Mouse (Mus musculus) naive thymus-derived CD4-positive, alpha-beta T cell, adult 5 months (primary cell): Measurements from ENCODE around the gene Akr1b8. TPM values are rescaled to one million over a fixed set of nuclear protein-coding genes. Genes with fewer than 3 reads are reported as not detected.

ENCODE experiments used
- polyA plus RNA-seq: library from polyadenylated mRNA; unstranded; fragments of 100-300 nt; shearing (Covaris generic); gene quantifications from one replicate; pipeline ENCODE4 v1.2.1, GENCODE M21; 2017

The Akr1b8 gene
- not detected for polyA plus RNA-seq

DNA sequence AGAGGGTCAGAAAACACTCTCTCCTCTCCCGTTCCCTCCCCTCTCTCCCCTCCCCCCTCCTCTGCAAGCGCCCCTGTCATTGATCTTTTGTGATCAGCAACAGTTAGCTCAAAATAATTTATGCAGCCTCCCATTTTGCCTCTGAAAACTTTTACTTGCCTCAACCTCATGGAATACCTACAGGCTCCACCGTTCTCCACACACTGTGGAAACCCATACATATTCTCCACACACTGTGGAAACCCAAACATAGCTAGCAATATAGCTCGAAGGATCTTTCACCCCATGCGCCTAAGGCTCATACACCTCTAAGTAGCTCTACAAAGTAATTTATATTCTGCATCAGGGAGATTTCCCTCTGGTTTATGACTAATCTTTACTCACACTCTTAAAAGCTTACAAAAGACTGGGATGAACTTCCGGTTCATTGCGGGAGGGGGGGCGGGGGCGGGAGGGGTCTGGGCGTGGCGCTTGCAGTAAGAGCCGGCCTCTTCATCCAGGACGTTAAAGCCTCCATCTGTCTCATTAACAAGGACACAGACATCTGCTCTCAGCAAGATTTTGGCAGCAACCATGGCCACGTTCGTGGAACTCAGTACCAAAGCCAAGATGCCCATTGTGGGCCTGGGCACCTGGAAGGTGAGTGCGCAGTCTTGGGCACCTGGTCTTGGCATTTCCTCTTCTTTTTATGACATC, at the start of gene Akr1b8:
TSS of gene Akr1b8 (plus strand) at position 462 of the 696 bp plus-strand sequence.

DNA sequence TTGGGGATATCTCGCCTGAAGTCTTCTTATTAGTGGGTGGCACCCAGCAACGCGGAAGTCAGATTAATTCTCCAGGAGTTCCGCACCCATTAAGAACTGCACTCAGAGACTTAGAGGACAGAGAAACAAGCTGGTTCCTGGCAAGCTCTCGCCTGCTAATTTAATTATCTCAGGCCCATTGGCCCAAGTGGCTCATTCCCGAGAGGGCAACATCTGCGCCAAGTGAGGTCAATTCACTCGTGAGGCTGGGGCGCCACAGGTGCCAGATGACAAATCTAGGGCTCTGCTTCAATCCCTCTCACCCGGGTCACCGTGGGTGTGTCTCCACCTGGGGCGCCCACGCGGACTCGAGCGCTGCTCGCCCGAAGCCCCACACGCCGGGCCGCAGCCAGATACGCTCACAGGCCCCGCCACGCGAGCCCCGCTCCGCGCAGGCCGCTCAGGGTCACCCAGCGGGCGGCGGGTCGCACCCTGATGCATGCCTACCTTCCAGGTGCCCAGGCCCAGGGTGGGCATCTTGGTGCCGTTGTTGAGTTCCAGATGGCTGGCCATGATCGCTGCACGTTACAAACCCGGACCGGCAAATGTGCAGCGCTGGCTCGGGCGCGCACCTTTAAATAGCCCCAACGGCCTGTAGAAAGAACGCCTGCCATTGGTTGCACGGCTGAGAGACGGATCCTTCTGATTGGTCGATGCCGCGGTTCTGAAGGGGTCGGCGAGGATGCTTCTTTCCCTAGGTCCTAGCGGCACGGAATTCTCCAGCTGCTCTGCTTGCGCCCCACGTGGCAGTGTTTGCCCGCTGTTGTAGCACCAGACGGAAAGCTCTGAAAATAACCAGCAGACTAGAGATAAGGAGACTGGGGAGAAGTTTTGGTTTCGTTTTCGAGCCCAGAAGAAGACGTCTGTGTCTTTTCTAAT, 36.8 kb upstream of the Akr1b8 start, which contains the start of gene Akr1b3:
TSS of gene Akr1b3 (minus strand) at position 625 of the 918 bp plus-strand sequence.

DNA sequence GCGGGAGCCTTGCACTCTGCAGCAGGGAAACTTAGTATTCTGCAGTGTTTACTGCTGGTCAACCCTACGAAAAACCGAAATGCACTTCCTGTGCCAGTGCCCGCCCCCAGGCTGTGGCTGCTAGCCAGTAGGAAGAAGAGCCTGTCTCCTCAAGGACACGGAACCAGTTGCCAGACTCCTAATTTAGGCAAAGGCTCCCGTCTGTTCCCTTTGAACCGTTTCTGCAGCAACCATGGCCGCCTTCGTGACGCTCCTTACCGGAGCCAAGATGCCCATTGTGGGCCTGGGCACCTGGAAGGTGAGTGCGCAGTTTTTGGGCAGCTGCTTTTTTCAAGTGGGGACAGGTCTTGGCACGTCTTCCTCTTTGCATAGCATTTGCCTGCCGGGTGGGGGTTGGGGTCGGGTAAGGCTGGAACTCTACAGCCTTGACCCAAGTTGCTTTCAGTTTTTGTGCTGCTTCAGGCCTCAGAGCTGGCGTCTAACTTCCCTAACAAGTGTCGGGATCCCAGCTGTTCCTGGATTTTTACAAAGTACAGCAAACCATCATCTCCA, 30.3 kb downstream of the Akr1b8 start, which contains the start of gene Akr1b10:
TSS of gene Akr1b10 (plus strand) at position 109 of the 552 bp plus-strand sequence.

GRCm38 (mm10) chr6:34412023-34412422, 58.1 kb downstream of the Akr1b8 start, which contains the start of gene Akr1b7:
Akr1b7 (plus strand) TSS chr6:34412334.

Other genes starting within 250 kb of the Akr1b8 start
- 21.2 TPM for gene Slc35b4, start 177.0 kb upstream of the Akr1b8 start, polyA plus RNA-seq
- gene Akr1b3, start 36.6 kb upstream of the Akr1b8 start, polyA plus RNA-seq, result 271 TPM
- 22.7 TPM for gene Akr1b10, start 30.1 kb downstream of the Akr1b8 start, polyA plus RNA-seq
- gene Akr1b7, start 58.2 kb downstream of the Akr1b8 start, polyA plus RNA-seq, result not detected
- gene Bpgm, start 122.1 kb downstream of the Akr1b8 start, polyA plus RNA-seq, result 16.6 TPM
- 0.29 TPM for gene Cald1, start 244.4 kb downstream of the Akr1b8 start, polyA plus RNA-seq